Mouse (Mus musculus) CH12.LX (cell line): ENCODE data around the gene Ccnd3. TPM values are rescaled to one million over a fixed set of nuclear protein-coding genes. Genes with fewer than 3 reads are reported as not detected.

Experiments
- DNase-seq: peaks from one replicate; pipeline ENCODE4 v3.0.0-alpha.2; 2013; ENCODE audit errors: extremely low read depth
- H3K27ac ChIP-seq: 2 replicates; pipeline ENCODE4 v1.5.1; 2012; ENCODE audit warnings: low read depth, mild to moderate bottlenecking, control low read depth, moderate library complexity; ENCODE audit not compliant: insufficient read depth
- H3K27me3 ChIP-seq: replicated peaks from 2 replicates; pipeline ENCODE3; 2012; ENCODE audit warnings: inconsistent platforms
- H3K36me3 ChIP-seq, 2 experiments: replicated peaks in 1 of 2; 2 replicates each; pipeline versions ENCODE3 to v1.6.1; 2012; ENCODE audit warnings: inconsistent platforms in 1 of 2, low read length in 1 of 2, mild to moderate bottlenecking in 1 of 2, mixed read lengths in 1 of 2, moderate library complexity in 1 of 2; ENCODE audit not compliant: control insufficient read depth in 1 of 2, insufficient read depth in 1 of 2
- H3K4me1 ChIP-seq, 2 experiments: 2 replicates each; pipeline ENCODE4 v1.6.1; 2012; ENCODE audit warnings: inconsistent platforms in 1 of 2, moderate library complexity in 1 of 2; ENCODE audit not compliant: insufficient read depth in 2 of 2, control insufficient read depth in 1 of 2
- H3K4me2 ChIP-seq: 2 replicates; pipeline ENCODE4 v1.6.1; 2012; ENCODE audit warnings: low read depth, mild to moderate bottlenecking, control low read depth; ENCODE audit not compliant: poor library complexity, insufficient read depth, severe bottlenecking
- H3K4me3 ChIP-seq, 3 experiments: fragments of 150-350 bp in 1 of 3; sonication (generic) in 1 of 3; replicated peaks in 1 of 3; 2 replicates each; pipeline versions ENCODE3 to v1.5.1; 2011 to 2012; ENCODE audit warnings: low read depth in 2 of 3, low read length in 2 of 3, mild to moderate bottlenecking in 2 of 3, moderate library complexity in 2 of 3, control low read depth in 1 of 3, improper control_type of control experiment in 1 of 3, inconsistent platforms in 1 of 3, mixed read lengths in 1 of 3; ENCODE audit not compliant: poor library complexity in 1 of 3
- H3K79me2 ChIP-seq: replicated peaks from 2 replicates; pipeline ENCODE4 v1.6.1; 2012; ENCODE audit warnings: mild to moderate bottlenecking, moderate library complexity; ENCODE audit not compliant: control insufficient read depth, poor library complexity, insufficient read depth, severe bottlenecking; ENCODE audit errors: extremely low read depth
- H3K9ac ChIP-seq: 2 replicates; pipeline ENCODE4 v1.6.1; 2012; ENCODE audit warnings: low read depth, mild to moderate bottlenecking, control low read depth, moderate library complexity; ENCODE audit not compliant: insufficient read depth
- H3K9me3 ChIP-seq: replicated peaks from 2 replicates; pipeline ENCODE3; 2012; ENCODE audit warnings: low read length, inconsistent platforms, mixed read lengths
- CHD2 ChIP-seq: IDR thresholded peaks from 2 replicates; pipeline ENCODE4 v1.6.1; 2011; ENCODE audit warnings: low read length, improper control_type of control experiment
- CTCF ChIP-seq, 2 experiments: IDR thresholded peaks in 1 of 2; conservative IDR thresholded peaks in 1 of 2; 2 replicates each; pipeline ENCODE4 v1.5.1; 2011 to 2012; ENCODE audit warnings: low read depth in 2 of 2, low read length in 2 of 2, improper control_type of control experiment in 1 of 2, inconsistent platforms in 1 of 2, mild to moderate bottlenecking in 1 of 2, moderate library complexity in 1 of 2
- E2F4 ChIP-seq: IDR thresholded peaks from 2 replicates; pipeline ENCODE4 v1.6.1; 2011; ENCODE audit warnings: low read depth, low read length, improper control_type of control experiment; ENCODE audit not compliant: insufficient replicate concordance
- GABPA ChIP-seq: IDR thresholded peaks from 2 replicates; pipeline ENCODE4 v1.6.1; 2012; ENCODE audit warnings: low read depth, low read length, improper control_type of control experiment, inconsistent platforms; ENCODE audit not compliant: insufficient replicate concordance
- IRF4 ChIP-seq: IDR thresholded peaks from 2 replicates; pipeline ENCODE4 v1.6.1; 2014; ENCODE audit warnings: low read depth, mild to moderate bottlenecking, inconsistent platforms, low read length, improper control_type of control experiment
- JUN ChIP-seq: IDR thresholded peaks from 2 replicates; pipeline ENCODE4 v1.6.1; 2011; ENCODE audit warnings: low read depth, mild to moderate bottlenecking, low read length, improper control_type of control experiment, moderate library complexity; ENCODE audit not compliant: insufficient read depth
- KAT2A ChIP-seq: IDR thresholded peaks from 2 replicates; pipeline ENCODE4 v1.6.1; 2012; ENCODE audit warnings: low read length, improper control_type of control experiment, inconsistent platforms; ENCODE audit not compliant: insufficient replicate concordance
- MAFK ChIP-seq: IDR thresholded peaks from 2 replicates; pipeline ENCODE4 v1.6.1; 2011; ENCODE audit warnings: low read length, improper control_type of control experiment; ENCODE audit not compliant: insufficient replicate concordance
- MEF2A ChIP-seq: IDR thresholded peaks from 2 replicates; pipeline ENCODE4 v1.6.1; 2014; ENCODE audit warnings: low read depth, mild to moderate bottlenecking, inconsistent platforms, low read length, improper control_type of control experiment, borderline replicate concordance
- MXI1 ChIP-seq: IDR thresholded peaks from 2 replicates; pipeline ENCODE4 v1.6.1; 2011; ENCODE audit warnings: mild to moderate bottlenecking, low read depth, low read length, improper control_type of control experiment
- MYC ChIP-seq: IDR thresholded peaks from 2 replicates; pipeline ENCODE4 v1.6.1; 2011; ENCODE audit warnings: low read depth, mild to moderate bottlenecking, improper control_type of control experiment, low read length
- NELFE ChIP-seq: IDR thresholded peaks from 2 replicates; pipeline ENCODE4 v1.6.1; 2011; ENCODE audit warnings: low read depth, low read length, improper control_type of control experiment
- NRF1 ChIP-seq: IDR thresholded peaks from 2 replicates; pipeline ENCODE4 v1.6.1; 2014; ENCODE audit warnings: low read depth, mild to moderate bottlenecking, inconsistent platforms, low read length, improper control_type of control experiment, moderate library complexity
- RAD21 ChIP-seq: IDR thresholded peaks from 2 replicates; pipeline ENCODE4 v1.6.1; 2011; ENCODE audit warnings: low read depth, mild to moderate bottlenecking, low read length, improper control_type of control experiment, moderate library complexity
- RCOR1 ChIP-seq: conservative IDR thresholded peaks from 2 replicates; pipeline ENCODE4 v1.6.1; 2012; ENCODE audit warnings: low read depth, mild to moderate bottlenecking, inconsistent platforms, low read length, improper control_type of control experiment
- SIN3A ChIP-seq: IDR thresholded peaks from 2 replicates; pipeline ENCODE4 v1.6.1; 2012; ENCODE audit warnings: low read length, improper control_type of control experiment, inconsistent platforms
- SMC3 ChIP-seq: IDR thresholded peaks from 2 replicates; pipeline ENCODE4 v1.6.1; 2011; ENCODE audit warnings: low read depth, low read length, improper control_type of control experiment
- TBP ChIP-seq: conservative IDR thresholded peaks from 2 replicates; pipeline ENCODE4 v1.6.1; 2011; ENCODE audit warnings: low read depth, low read length, improper control_type of control experiment
- TCF12 ChIP-seq: IDR thresholded peaks from 2 replicates; pipeline ENCODE4 v1.6.1; 2014; ENCODE audit warnings: low read depth, mild to moderate bottlenecking, inconsistent platforms, low read length, improper control_type of control experiment
- UBTF ChIP-seq: IDR thresholded peaks from 2 replicates; pipeline ENCODE4 v1.6.1; 2012; ENCODE audit warnings: low read depth, mild to moderate bottlenecking, inconsistent platforms, low read length, improper control_type of control experiment, moderate library complexity
- ZC3H11A ChIP-seq: IDR thresholded peaks from 2 replicates; pipeline ENCODE4 v1.6.1; 2012; ENCODE audit warnings: low read depth, mild to moderate bottlenecking, inconsistent platforms, low read length, improper control_type of control experiment
- ZKSCAN1 ChIP-seq: IDR thresholded peaks from 2 replicates; pipeline ENCODE4 v1.6.1; 2012; ENCODE audit warnings: low read depth, inconsistent platforms, low read length, improper control_type of control experiment, borderline replicate concordance
- ZMIZ1 ChIP-seq: IDR thresholded peaks from 2 replicates; pipeline ENCODE4 v1.6.1; 2012; ENCODE audit warnings: low read depth, mild to moderate bottlenecking, inconsistent platforms, low read length, improper control_type of control experiment
- ZNF384 ChIP-seq: IDR thresholded peaks from 2 replicates; pipeline ENCODE4 v1.6.1; 2012; ENCODE audit warnings: low read depth, low read length, improper control_type of control experiment, inconsistent platforms
- dilution Hi-C: fragments of 300-500 bp; cut with MboI; formaldehyde crosslinking; loops from 2 replicates; pipeline ENCODE4 v1.14.3; 2020; ENCODE audit warnings: low sequenced_read_pairs; ENCODE audit not compliant: extremely low pct_unique_long_range_greater_than_20kb, extremely low pct_ligation_motif_present
- in situ Hi-C: fragments of 300-500 bp; cut with MboI; formaldehyde crosslinking; loops from 3 replicates; pipeline ENCODE4 v1.14.3; 2019; ENCODE audit warnings: low sequenced_read_pairs, low pct_ligation_motif_present, low pct_unique_long_range_greater_than_20kb, mixed read lengths
- polyA plus RNA-seq: library from polyadenylated mRNA; unstranded; fragments of >175 nt; gene quantifications from 2 replicates; pipeline ENCODE4 v1.2.1, GENCODE M21; 2012; ENCODE audit warnings: low read depth; ENCODE audit not compliant: insufficient read length
- total RNA-seq, 2 experiments: library from RNA; depleted of rRNA; stranded (reverse); fragments of 300-350 nt in 1 of 2; fragments of >200 nt in 1 of 2; gene quantifications; 2 replicates each; pipeline ENCODE4 v1.2.3; 2012 to 2014

Gene Ccnd3
- total and polyA plus RNA-seq, 3 experiments: 30.6 to 121 (median 48.7) TPM

DNA sequence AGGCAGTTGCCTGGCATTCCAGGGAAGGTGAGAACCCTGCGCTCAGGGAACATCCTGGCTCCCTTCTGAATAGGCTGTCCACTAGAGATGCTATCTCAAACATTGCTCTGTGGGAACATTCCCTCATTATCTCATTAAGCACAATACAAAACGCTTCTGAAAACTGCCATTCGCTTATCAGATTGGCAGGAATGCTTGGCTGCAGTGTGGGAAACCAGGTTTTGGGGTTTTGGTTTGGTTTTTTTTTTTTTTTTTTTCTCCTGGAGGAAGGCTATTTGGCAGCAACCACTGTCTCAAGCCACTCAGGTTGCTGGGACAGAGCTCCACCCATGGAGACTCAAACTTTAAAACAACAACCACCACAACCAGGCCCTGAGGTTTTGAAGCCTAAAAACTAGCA lies 25.0 kb upstream of the Ccnd3 start:
- H3K79me2 ChIP-seq: no peaks in the 10 kb centered on the region
- no peaks in the 10 kb centered on the region for H3K9me3 ChIP-seq
- dilution Hi-C loops: no loop called here
- H3K27me3 ChIP-seq: peaks cover 2% of the 10 kb centered on the region
- in situ Hi-C loops: no loop called here
- H3K4me1 ChIP-seq: peaks cover 5 to 11% of the 10 kb centered on the region in 2 experiments
- H3K27ac ChIP-seq: no peak overlapping the region
- no peaks in the 10 kb centered on the region for H3K36me3 ChIP-seq
- no peak overlapping the region for H3K4me2 ChIP-seq
- no peak overlapping the region for H3K9ac ChIP-seq
- H3K4me3 ChIP-seq: no peak overlapping the region
- no peak for DNase-seq
- no peak for TF ChIP-seq SIN3A
- TF ChIP-seq MXI1: no peak
- TF ChIP-seq MAFK: no peak
- no peak for TF ChIP-seq JUN
- no peak for TF ChIP-seq GABPA
- no peak for TF ChIP-seq NELFE
- no peak for TF ChIP-seq TCF12
- TF ChIP-seq ZNF384: no peak
- TF ChIP-seq CTCF (conservative IDR thresholded peaks at IDR 0.05 in 1 of 2, IDR thresholded peaks at IDR 0.05 in 1 of 2; ENCODE audit: low read depth in 2 of 2, low read length in 2 of 2): no peak
- TF ChIP-seq ZC3H11A: no peak
- no peak for TF ChIP-seq UBTF
- TF ChIP-seq ZKSCAN1: no peak
- no peak for TF ChIP-seq CHD2

DNA sequence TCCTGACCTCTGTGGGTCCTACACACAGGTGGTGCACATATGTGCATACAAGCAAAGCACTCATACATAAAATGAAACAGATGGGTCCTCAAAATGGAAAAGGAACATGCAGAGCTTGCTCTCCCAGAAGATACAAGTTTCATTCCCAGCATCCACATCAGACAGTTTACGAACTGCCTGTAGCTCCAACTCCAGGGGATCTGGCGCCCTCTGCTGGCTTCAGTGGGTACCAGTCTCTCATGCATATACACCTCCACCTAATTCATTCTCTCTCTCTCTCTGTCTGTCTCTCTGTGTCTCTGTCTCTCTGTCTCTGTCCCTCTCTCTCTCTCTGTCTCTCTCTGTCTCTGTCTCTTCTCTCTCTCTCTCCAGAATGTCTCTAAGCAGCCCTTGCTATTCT lies 22.4 kb upstream of the Ccnd3 start:
- no peak for TF ChIP-seq RCOR1
- TF ChIP-seq ZC3H11A: peak; percentile 48
- no peak for TF ChIP-seq CHD2
- no peak for TF ChIP-seq MEF2A
- TF ChIP-seq IRF4: peak; percentile 35; the same call in 1 of the 2 replicates
- peak; percentile 87 for TF ChIP-seq CTCF (conservative IDR thresholded peaks at IDR 0.05 in 1 of 2, IDR thresholded peaks at IDR 0.05 in 1 of 2; ENCODE audit: low read depth in 2 of 2, low read length in 2 of 2)
- TF ChIP-seq KAT2A: no peak
- TF ChIP-seq NRF1: no peak
- no peak for TF ChIP-seq TBP
- TF ChIP-seq SMC3: peak; percentile 86
- TF ChIP-seq E2F4: no peak
- TF ChIP-seq UBTF: no peak
- TF ChIP-seq ZMIZ1: no peak
- TF ChIP-seq RAD21: peak; percentile 82
- TF ChIP-seq MYC: no peak
- TF ChIP-seq NELFE: no peak
- no peak for TF ChIP-seq MXI1
- dilution Hi-C loops (no loop called here), in situ Hi-C loops (no loop called here)
- Histone ChIP-seq H3K4me2 (no peak overlapping the region), H3K36me3 (peaks cover 0 to 7% of the 10 kb centered on the region in 2 experiments), H3K79me2 (no peaks in the 10 kb centered on the region), H3K27me3 (peaks cover 2% of the 10 kb centered on the region), H3K9me3 (no peaks in the 10 kb centered on the region), H3K9ac (no peak overlapping the region), H3K4me1 (peaks cover 19 to 33% of the 10 kb centered on the region in 2 experiments), H3K27ac (no peak overlapping the region), H3K4me3 (no peak overlapping the region)
- DNase-seq: peak; percentile 75
